Mouse (Mus musculus) E14TG2a.4 (cell line): ENCODE measurements around the gene Rhbdl1.

Experiments
- CTCF ChIP-seq: conservative IDR thresholded peaks from 2 replicates; pipeline ENCODE4 v1.5.1; 2014; ENCODE audit warnings: low read length
- NANOG ChIP-seq: IDR thresholded peaks from 2 replicates; pipeline ENCODE4 v1.6.1; 2014; ENCODE audit warnings: borderline replicate concordance, low read length, mixed read lengths
- POU5F1 ChIP-seq: IDR thresholded peaks from 2 replicates; pipeline ENCODE4 v1.6.1; 2014; ENCODE audit warnings: low read length, borderline replicate concordance

DNA sequence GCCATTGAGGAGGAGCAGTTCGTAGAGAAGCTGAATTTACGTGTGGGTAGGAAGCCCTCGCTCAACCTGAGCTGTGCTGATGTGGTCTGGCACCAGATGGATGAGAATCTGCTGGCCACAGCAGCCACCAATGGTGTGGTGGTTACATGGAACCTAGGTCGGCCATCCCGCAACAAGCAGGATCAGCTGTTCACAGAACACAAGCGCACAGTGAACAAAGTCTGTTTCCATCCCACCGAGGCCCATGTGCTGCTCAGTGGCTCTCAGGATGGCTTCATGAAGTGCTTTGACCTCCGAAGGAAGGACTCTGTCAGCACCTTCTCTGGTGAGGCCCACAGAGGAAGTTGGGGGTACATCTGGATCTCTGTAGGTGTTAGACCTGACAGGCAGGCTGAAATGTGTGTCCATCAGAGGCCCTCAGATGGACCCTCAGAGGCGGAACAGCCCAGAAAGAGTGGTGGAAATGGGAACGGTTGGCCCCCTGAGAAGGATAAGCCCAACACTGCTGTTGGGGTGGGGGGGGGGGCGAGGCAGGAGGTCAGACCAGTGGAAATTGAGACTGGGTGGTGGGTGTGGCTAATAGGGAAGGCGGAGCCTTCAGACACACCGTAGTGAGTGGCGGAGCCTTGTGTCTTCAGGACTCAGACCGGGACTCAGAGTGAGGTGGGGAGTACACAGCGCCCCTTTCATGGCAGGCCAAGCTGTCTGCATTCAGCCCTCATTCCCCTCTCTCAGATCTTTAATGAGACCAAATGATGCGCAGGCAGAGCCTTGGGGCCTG lies 12.5 kb downstream of the Rhbdl1 start:
- no peak for TF ChIP-seq CTCF
- TF ChIP-seq NANOG: no peak
- no peak for TF ChIP-seq POU5F1
